Mouse (Mus musculus) megakaryocyte, embryonic 14.5 days (primary cell): ENCODE results near the gene Hal.

Experiments used
- FLI1 ChIP-seq: IDR thresholded peaks from 2 replicates; pipeline ENCODE4 v1.6.1; 2012; ENCODE audit warnings: low read length, inconsistent platforms, mixed read lengths
- GATA1 ChIP-seq: IDR thresholded peaks from 3 replicates; pipeline ENCODE4 v1.6.1; 2012; ENCODE audit warnings: mixed read lengths, low read length, inconsistent platforms, borderline replicate concordance

GRCm38 (mm10) chr10:93544172-93544571 is 55.6 kb downstream of the Hal start:
- TF ChIP-seq GATA1 (no peak), FLI1 (no peak)
